Mouse (Mus musculus) cerebellum, adult 2 months (tissue): ENCODE data around the gene Gm49373. TPM values are rescaled to one million over a fixed set of nuclear protein-coding genes. Genes with fewer than 3 reads are reported as not detected.

Experiments
- DNase-seq, 2 experiments: peaks; one replicate each; pipeline ENCODE4 v3.0.0; 2021
- H3K27ac ChIP-seq: fragments of 200-500 bp; 2 replicates; pipeline ENCODE4 v1.5.1; 2012; ENCODE audit warnings: low read length, control low read depth, inconsistent platforms; ENCODE audit not compliant: insufficient read depth
- H3K27me3 ChIP-seq: fragments of 200-500 bp; 2 replicates; pipeline ENCODE4 v1.6.1; 2012; ENCODE audit warnings: inconsistent platforms, mild to moderate bottlenecking, low read length, moderate library complexity; ENCODE audit not compliant: control insufficient read depth, insufficient read depth
- H3K4me1 ChIP-seq: fragments of 200-500 bp; 2 replicates; pipeline ENCODE4 v1.6.1; 2011; ENCODE audit warnings: low read length; ENCODE audit not compliant: control insufficient read depth, insufficient read depth
- H3K4me3 ChIP-seq: fragments of 200-500 bp; replicated peaks from 2 replicates; pipeline ENCODE3; 2011; ENCODE audit warnings: mild to moderate bottlenecking, low read depth, low read length, control low read depth; ENCODE audit not compliant: insufficient read depth
- CTCF ChIP-seq: fragments of 200-500 bp; IDR thresholded peaks from 2 replicates; pipeline ENCODE4 v1.5.1; 2011; ENCODE audit warnings: low read depth, mild to moderate bottlenecking, control low read depth, low read length, moderate library complexity, borderline replicate concordance; ENCODE audit not compliant: insufficient read depth
- POLR2A ChIP-seq: fragments of 200-500 bp; IDR thresholded peaks from 2 replicates; pipeline ENCODE4 v1.6.1; 2011; ENCODE audit warnings: low read length, control low read depth, borderline replicate concordance; ENCODE audit not compliant: insufficient read depth
- WGBS: fragments of 180-500 bp; shearing (Covaris S2); methylation state at CpG from one replicate; pipeline ENCODE4 v1.1.7; 2018; 5-methylcytosine and 5-hydroxymethylcytosine counted together
- polyA plus RNA-seq: library from polyadenylated mRNA; depleted of rRNA; stranded (reverse); fragments of >200 nt; gene quantifications from 2 replicates; pipeline ENCODE4 v1.2.3, GENCODE M21; 2012

Gene Gm49373
- polyA plus RNA-seq, 1 experiment, result 1.8 TPM

- no peak for TF ChIP-seq POLR2A
- no peak for TF ChIP-seq CTCF
- no peak overlapping the region for H3K4me3 ChIP-seq
- H3K4me1 ChIP-seq, result peaks cover 5% of the 10 kb centered on the region; the same call in 1 of the 2 replicates
- no peaks in the 10 kb centered on the region; the same call in 1 of the 2 replicates for H3K27me3 ChIP-seq
- 18% methylated on average over 20 of the region's 20 CpGs for WGBS
- no peak overlapping the region for H3K27ac ChIP-seq
- DNase-seq, result no peak
Measured at GRCm38 (mm10) chr9:21036161-21036560, 36.7 kb downstream of the Gm49373 start.

DNA sequence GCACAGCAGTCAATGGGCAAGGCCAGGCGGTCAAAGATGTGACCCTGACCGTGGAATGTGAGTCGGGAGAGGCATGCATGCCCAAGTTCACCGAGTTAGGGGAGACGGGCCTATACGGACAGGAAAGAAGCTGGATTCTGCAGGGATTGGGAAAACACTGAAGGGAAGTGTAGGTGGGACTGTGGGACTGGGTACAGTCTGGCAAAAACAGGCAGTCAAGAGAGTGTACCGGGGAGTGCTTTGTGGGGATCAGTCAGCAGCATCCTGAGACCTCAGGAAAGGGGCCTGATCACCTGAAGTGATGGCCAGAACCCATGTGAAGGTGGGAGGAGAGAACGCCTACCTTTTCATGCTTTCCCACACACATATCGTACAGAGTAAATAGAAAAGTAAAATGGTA lies 37.3 kb downstream of the Gm49373 start:
- Histone ChIP-seq H3K27me3 (no peaks in the 10 kb centered on the region; the same call in 1 of the 2 replicates), H3K27ac (no peak overlapping the region), H3K4me1 (peaks cover 5% of the 10 kb centered on the region; the same call in 1 of the 2 replicates), H3K4me3 (no peak overlapping the region)
- WGBS, result 38% methylated on average over 9 of the region's 9 CpGs
- no peak for DNase-seq
- TF ChIP-seq CTCF, result no peak
- TF ChIP-seq POLR2A, result no peak

GRCm38 (mm10) chr9:21034481-21035085 lies 38.3 kb downstream of the Gm49373 start:
- H3K27ac ChIP-seq, result no peak overlapping the region
- WGBS, result 17% methylated on average over 17 of the region's 17 CpGs
- TF ChIP-seq CTCF (no peak), POLR2A (no peak)
- no peaks in the 10 kb centered on the region; the same call in 1 of the 2 replicates for H3K27me3 ChIP-seq
- no peak for DNase-seq
- no peak overlapping the region for H3K4me3 ChIP-seq
- peaks cover 9% of the 10 kb centered on the region for H3K4me1 ChIP-seq

DNA sequence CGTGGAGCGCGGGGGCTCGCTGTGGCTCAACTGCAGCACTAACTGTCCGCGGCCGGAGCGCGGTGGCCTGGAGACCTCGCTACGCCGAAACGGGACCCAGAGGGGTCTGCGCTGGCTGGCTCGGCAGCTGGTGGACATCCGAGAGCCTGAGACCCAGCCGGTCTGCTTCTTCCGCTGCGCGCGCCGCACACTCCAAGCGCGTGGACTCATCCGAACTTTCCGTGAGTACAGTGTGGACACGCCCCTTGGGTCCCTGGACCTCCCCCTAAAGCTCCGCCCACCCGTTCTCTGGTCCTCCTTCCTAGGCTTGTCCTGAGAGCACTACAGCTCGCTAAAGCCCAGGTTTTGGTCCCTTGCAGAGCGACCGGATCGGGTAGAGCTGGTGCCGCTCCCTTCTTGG lies 39.8 kb downstream of the Gm49373 start:
- Histone ChIP-seq H3K27ac (no peak overlapping the region), H3K4me3 (peak overlapping the region; percentile 44), H3K27me3 (no peaks in the 10 kb centered on the region; the same call in 1 of the 2 replicates), H3K4me1 (peaks cover 9% of the 10 kb centered on the region)
- 2% methylated on average over 34 of the region's 34 CpGs for WGBS
- no peak for DNase-seq
- TF ChIP-seq POLR2A (no peak), CTCF (no peak)

- peaks cover 9% of the 10 kb centered on the region for H3K4me1 ChIP-seq
- no peak for DNase-seq
- no peak for TF ChIP-seq CTCF
- TF ChIP-seq POLR2A, result no peak
- H3K27ac ChIP-seq, result no peak overlapping the region
- H3K27me3 ChIP-seq, result no peaks in the 10 kb centered on the region; the same call in 1 of the 2 replicates
- 4% methylated on average over 7 of the region's 7 CpGs for WGBS
- peak overlapping the region; percentile 44 for H3K4me3 ChIP-seq
Measured at GRCm38 (mm10) chr9:21032491-21032890, 40.4 kb downstream of the Gm49373 start.

- TF ChIP-seq CTCF (no peak), POLR2A (no peak)
- Histone ChIP-seq H3K4me3 (peak within 1 kb of the TSS; percentile 44), H3K4me1 (peaks cover 9% of the 10 kb centered on the region), H3K27me3 (no peaks in the 10 kb centered on the region; the same call in 1 of the 2 replicates), H3K27ac (no peak within 1 kb of the TSS)
- WGBS, result under 1% methylated on average over 35 of the region's 35 CpGs
- peak in 1 of 2 experiments; percentile 35 for DNase-seq
Measured at GRCm38 (mm10) chr9:21031896-21032351, 41.0 kb downstream of the Gm49373 start, which contains the start of gene Icam5. TSS of gene Icam5 (plus strand) at chr9:21032073.

- TF ChIP-seq CTCF (no peak), POLR2A (no peak)
- under 1% methylated on average over 36 of the region's 36 CpGs for WGBS
- DNase-seq, result peak; percentile 34 to 40
- Histone ChIP-seq H3K27me3 (no peaks in the 10 kb centered on the region; the same call in 1 of the 2 replicates), H3K27ac (no peak overlapping the region), H3K4me3 (peak overlapping the region; percentile 44), H3K4me1 (peaks cover 9% of the 10 kb centered on the region)
Measured at GRCm38 (mm10) chr9:21031251-21031895, 41.5 kb downstream of the Gm49373 start.
